Mouse (Mus musculus): Measurements from ENCODE around the gene Gm20817.
"Not testable (repeated sequence)": the region's sequence is repeated elsewhere in the genome, so short reads cannot be mapped to it uniquely, and the experiment has no call there.

Gene Gm20817

DNA sequence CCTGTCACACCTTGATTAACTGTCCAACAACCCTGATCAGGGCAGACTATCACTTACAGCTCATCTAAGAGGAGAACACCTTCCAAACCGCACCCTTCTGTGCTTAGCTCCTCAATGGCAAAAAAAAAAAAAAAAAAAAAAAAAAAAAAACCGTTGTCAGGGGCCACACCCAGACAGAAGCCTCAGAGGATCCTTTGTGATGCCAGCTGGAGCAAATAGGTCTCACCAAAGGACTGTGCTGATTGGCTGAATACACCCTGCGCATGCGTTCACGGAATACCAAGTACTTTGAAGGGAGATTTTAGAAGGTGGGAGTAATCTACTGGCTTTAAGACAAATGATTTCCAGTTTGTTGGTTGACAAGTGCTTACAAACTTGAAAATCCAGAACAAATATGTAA lies at the start of gene Gm20817:
Gene Gm20817 (minus strand): TSS at position 101 of the 400 bp plus-strand sequence.
- DNase-seq (ENCODE audit: low spot score), result not testable (repeated sequence)
